Mouse (Mus musculus): ENCODE data around the gene Atxn2. TPM values are rescaled to one million over a fixed set of nuclear protein-coding genes. Genes with fewer than 3 reads are reported as not detected.

Atxn2 gene
- polyA plus RNA-seq, 1 experiment from 2014 or later = 54.9 TPM

GRCm38 (mm10) chr5:121811485-121811931 is 100.4 kb downstream of the Atxn2 start:
- peaks cover 80% of the 10 kb centered on the region for H3K36me3 ChIP-seq
- no peak overlapping the region; the same call in 1 of the 2 replicates for H3K27ac ChIP-seq
- no peaks in the 10 kb centered on the region for H3K9me3 ChIP-seq
- 88% methylated on average over 5 of the region's 5 CpGs for WGBS
- no peaks in the 10 kb centered on the region for H3K4me1 ChIP-seq
- H3K4me2 ChIP-seq (replicated peaks) = no peak overlapping the region
- no peak for ATAC-seq (ENCODE audit: low FRiP score, low read depth)
- no peak overlapping the region for H3K9ac ChIP-seq
- no peaks in the 10 kb centered on the region for H3K27me3 ChIP-seq
- no peak overlapping the region for H3K4me3 ChIP-seq

- peaks cover 86% of the 10 kb centered on the region for H3K36me3 ChIP-seq
- H3K9ac ChIP-seq = no peak overlapping the region
- no peaks in the 10 kb centered on the region for H3K4me1 ChIP-seq
- WGBS = 84% methylated on average over 7 of the region's 7 CpGs
- no peaks in the 10 kb centered on the region for H3K9me3 ChIP-seq
- no peak for ATAC-seq (ENCODE audit: low FRiP score, low read depth)
- H3K27me3 ChIP-seq = no peaks in the 10 kb centered on the region
- H3K4me3 ChIP-seq = no peak overlapping the region
- no peak overlapping the region for H3K4me2 ChIP-seq (replicated peaks)
- no peak overlapping the region; the same call in 1 of the 2 replicates for H3K27ac ChIP-seq
These were observed 101.5 kb downstream of the Atxn2 start for GRCm38 (mm10) chr5:121812526-121813243.

- Histone ChIP-seq H3K9ac (no peak overlapping the region), H3K36me3 (peaks cover 88% of the 10 kb centered on the region), H3K4me3 (no peak overlapping the region), H3K4me1 (no peaks in the 10 kb centered on the region), H3K27me3 (no peaks in the 10 kb centered on the region), H3K27ac (peak overlapping the region; percentile 52; the same call in 1 of the 2 replicates), H3K9me3 (no peaks in the 10 kb centered on the region), H3K4me2 (replicated peaks) (no peak overlapping the region)
- no peak for ATAC-seq (ENCODE audit: low FRiP score, low read depth)
- WGBS = 94% methylated on average over 10 of the region's 10 CpGs
These were observed 102.6 kb downstream of the Atxn2 start for GRCm38 (mm10) chr5:121813744-121814143.

- peaks cover 96% of the 10 kb centered on the region for H3K36me3 ChIP-seq
- peak; percentile 45; the same call in 1 of the 2 replicates for ATAC-seq (ENCODE audit: low FRiP score, low read depth)
- 57% methylated on average over 3 of the region's 3 CpGs for WGBS
These were observed 103.9 kb downstream of the Atxn2 start for GRCm38 (mm10) chr5:121815067-121815466.

GRCm38 (mm10) chr5:121815867-121816380 is 104.8 kb downstream of the Atxn2 start:
- Histone ChIP-seq H3K4me1 (no peaks in the 10 kb centered on the region), H3K4me3 (no peak overlapping the region), H3K9me3 (no peaks in the 10 kb centered on the region), H3K9ac (no peak overlapping the region), H3K27me3 (no peaks in the 10 kb centered on the region), H3K27ac (no peak overlapping the region), H3K4me2 (replicated peaks) (no peak overlapping the region), H3K36me3 (peaks cover 96% of the 10 kb centered on the region)
- WGBS = 90% methylated on average over 8 of the region's 8 CpGs
- ATAC-seq (ENCODE audit: low FRiP score, low read depth) = no peak

More at GRCm38 (mm10) chr5:121815067-121815466, 103.9 kb downstream of the Atxn2 start:
- Histone ChIP-seq H3K27me3 (no peaks in the 10 kb centered on the region), H3K4me1 (no peaks in the 10 kb centered on the region), H3K9ac (no peak overlapping the region), H3K27ac (no peak overlapping the region), H3K9me3 (no peaks in the 10 kb centered on the region), H3K4me3 (no peak overlapping the region), H3K4me2 (replicated peaks) (no peak overlapping the region)

GRCm38 (mm10) chr5:121816611-121817010 is 105.5 kb downstream of the Atxn2 start:
- Histone ChIP-seq H3K9ac (no peak overlapping the region), H3K4me2 (replicated peaks) (no peak overlapping the region), H3K27ac (no peak overlapping the region), H3K9me3 (no peaks in the 10 kb centered on the region), H3K27me3 (no peaks in the 10 kb centered on the region), H3K36me3 (peaks cover 96% of the 10 kb centered on the region), H3K4me3 (no peak overlapping the region), H3K4me1 (no peaks in the 10 kb centered on the region)
- ATAC-seq (ENCODE audit: low FRiP score, low read depth) = no peak
- WGBS = 94% methylated on average over 2 of the region's 2 CpGs

- Histone ChIP-seq H3K9me3 (no peaks in the 10 kb centered on the region), H3K4me1 (peaks cover under 1% of the 10 kb centered on the region; the same call in 1 of the 2 replicates), H3K9ac (no peak overlapping the region), H3K27me3 (no peaks in the 10 kb centered on the region), H3K4me2 (replicated peaks) (no peak overlapping the region), H3K27ac (no peak overlapping the region), H3K36me3 (peaks cover 88% of the 10 kb centered on the region), H3K4me3 (no peak overlapping the region)
- WGBS = 90% methylated on average over 9 of the region's 9 CpGs
- no peak for ATAC-seq (ENCODE audit: low FRiP score, low read depth)
These were observed 106.4 kb downstream of the Atxn2 start for GRCm38 (mm10) chr5:121817551-121817950.

GRCm38 (mm10) chr5:121818401-121818800 is 107.3 kb downstream of the Atxn2 start:
- no peaks in the 10 kb centered on the region for H3K9me3 ChIP-seq
- peaks cover 9% of the 10 kb centered on the region for H3K4me1 ChIP-seq
- no peak overlapping the region for H3K4me3 ChIP-seq
- H3K27ac ChIP-seq = no peak overlapping the region
- ATAC-seq (ENCODE audit: low FRiP score, low read depth) = no peak
- H3K27me3 ChIP-seq = no peaks in the 10 kb centered on the region
- WGBS = 97% methylated on average over 7 of the region's 7 CpGs
- no peak overlapping the region for H3K9ac ChIP-seq
- H3K36me3 ChIP-seq = peaks cover 87% of the 10 kb centered on the region
- H3K4me2 ChIP-seq (replicated peaks) = no peak overlapping the region

GRCm38 (mm10) chr5:121818862-121819261 is 107.7 kb downstream of the Atxn2 start:
- Histone ChIP-seq H3K4me3 (no peak overlapping the region), H3K9ac (no peak overlapping the region), H3K9me3 (no peaks in the 10 kb centered on the region), H3K4me2 (replicated peaks) (no peak overlapping the region), H3K27me3 (no peaks in the 10 kb centered on the region), H3K27ac (no peak overlapping the region), H3K36me3 (peaks cover 85% of the 10 kb centered on the region), H3K4me1 (peaks cover 14% of the 10 kb centered on the region)
- 93% methylated on average over 4 of the region's 4 CpGs for WGBS
- ATAC-seq (ENCODE audit: low FRiP score, low read depth) = no peak

GRCm38 (mm10) chr5:121819559-121819958 is 108.4 kb downstream of the Atxn2 start:
- no peaks in the 10 kb centered on the region for H3K27me3 ChIP-seq
- WGBS = 88% methylated on average over 5 of the region's 5 CpGs
- H3K4me2 ChIP-seq (replicated peaks) = no peak overlapping the region
- H3K27ac ChIP-seq = no peak overlapping the region
- ATAC-seq (ENCODE audit: low FRiP score, low read depth) = no peak
- H3K4me1 ChIP-seq = peaks cover 17% of the 10 kb centered on the region
- H3K36me3 ChIP-seq = peaks cover 83% of the 10 kb centered on the region
- H3K4me3 ChIP-seq = no peak overlapping the region
- H3K9me3 ChIP-seq = no peaks in the 10 kb centered on the region
- H3K9ac ChIP-seq = no peak overlapping the region

GRCm38 (mm10) chr5:121820161-121820560 is 109.0 kb downstream of the Atxn2 start:
- ATAC-seq (ENCODE audit: low FRiP score, low read depth) = no peak
- H3K27ac ChIP-seq = no peak overlapping the region
- peaks cover 17% of the 10 kb centered on the region for H3K4me1 ChIP-seq
- 82% methylated on average over 2 of the region's 2 CpGs for WGBS
- H3K36me3 ChIP-seq = peaks cover 86% of the 10 kb centered on the region
- no peaks in the 10 kb centered on the region for H3K9me3 ChIP-seq
- H3K4me3 ChIP-seq = no peak overlapping the region
- H3K27me3 ChIP-seq = no peaks in the 10 kb centered on the region
- no peak overlapping the region for H3K9ac ChIP-seq
- no peak overlapping the region for H3K4me2 ChIP-seq (replicated peaks)

- H3K4me2 ChIP-seq (replicated peaks) = no peak overlapping the region
- no peak overlapping the region for H3K9ac ChIP-seq
- no peaks in the 10 kb centered on the region for H3K9me3 ChIP-seq
- H3K27ac ChIP-seq = peak overlapping the region; percentile 48; the same call in 1 of the 2 replicates
- peaks cover 17% of the 10 kb centered on the region for H3K4me1 ChIP-seq
- H3K27me3 ChIP-seq = no peaks in the 10 kb centered on the region
- peaks cover 84% of the 10 kb centered on the region for H3K36me3 ChIP-seq
- WGBS = 88% methylated on average over 3 of the region's 3 CpGs
- H3K4me3 ChIP-seq = no peak overlapping the region
- no peak for ATAC-seq (ENCODE audit: low FRiP score, low read depth)
These were observed 109.5 kb downstream of the Atxn2 start for GRCm38 (mm10) chr5:121820657-121821056.
